Mouse (Mus musculus) lung, postnatal 0 days (tissue): ENCODE measurements around the gene Angptl8.
"Not testable (repeated sequence)": the region's sequence is repeated elsewhere in the genome, so short reads cannot be mapped to it uniquely, and the experiment has no call there.

Source experiments
- CTCF ChIP-seq: IDR thresholded peaks from 2 replicates; pipeline ENCODE4 v1.5.1; 2016; ENCODE audit warnings: antibody characterized with exemption, mild to moderate bottlenecking
- EP300 ChIP-seq: IDR thresholded peaks from 2 replicates; pipeline ENCODE4 v1.6.1; 2016; ENCODE audit warnings: antibody characterized with exemption, mild to moderate bottlenecking, control low read depth

DNA sequence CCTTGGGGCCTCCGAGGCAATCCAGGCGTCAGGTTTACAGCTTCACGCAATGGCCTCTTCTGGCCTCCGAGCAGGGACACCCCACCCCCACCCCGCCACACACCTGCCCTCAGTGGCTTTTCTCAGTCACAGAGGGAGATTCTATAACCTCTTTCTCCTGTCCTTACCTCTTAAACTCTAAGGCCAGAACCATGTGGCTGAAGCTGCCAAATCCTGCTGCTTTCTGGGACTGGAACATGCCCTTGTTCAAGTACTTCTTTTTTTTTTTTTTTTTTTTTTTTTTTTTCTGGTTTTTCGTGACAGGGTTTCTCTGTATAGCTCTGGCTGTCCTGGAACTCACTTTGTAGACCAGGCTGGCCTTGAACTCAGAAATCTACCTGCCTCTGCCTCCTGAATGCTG lies 25.0 kb downstream of the Angptl8 start:
- not testable (repeated sequence) for TF ChIP-seq EP300, CTCF
